Mouse (Mus musculus): Measurements from ENCODE around the gene Lhx5. TPM values are rescaled to one million over a fixed set of nuclear protein-coding genes. Genes with fewer than 3 reads are reported as not detected.

Gene Lhx5
- polyA plus RNA-seq, 1 experiment from 2014 or later = 23.1 TPM

GRCm38 (mm10) chr5:120454756-120455337, 23.3 kb downstream of the Lhx5 start:
- ATAC-seq (ENCODE audit: low FRiP score) = no peak
- H3K36me3 ChIP-seq (replicated peaks; ENCODE audit: control insufficient read depth, insufficient read depth) = no peaks in the 10 kb centered on the region
- H3K4me2 ChIP-seq (replicated peaks) = 0 out of 2 replicates have a peak overlapping the region, but pooled peaks have one; percentile 2
- H3K4me3 ChIP-seq (replicated peaks; ENCODE audit: low read length) = no peak overlapping the region
- no peak overlapping the region for H3K9ac ChIP-seq
- no peaks in the 10 kb centered on the region for H3K27me3 ChIP-seq (ENCODE audit: control insufficient read depth, insufficient read depth, low read length)
- H3K4me1 ChIP-seq (replicated peaks; ENCODE audit: control insufficient read depth, insufficient read depth, low read length) = no peaks in the 10 kb centered on the region
- no peaks in the 10 kb centered on the region for H3K9me3 ChIP-seq (ENCODE audit: control insufficient read depth, low read length)
- no peak for DNase-seq (ENCODE audit: low spot score)
- 0 out of 2 replicates have a peak overlapping the region, but pooled peaks have one; percentile 51 for H3K27ac ChIP-seq
- WGBS = 67% methylated on average over 14 of the region's 14 CpGs

- ATAC-seq (ENCODE audit: low FRiP score) (no peak), DNase-seq (ENCODE audit: low spot score) (no peak)
- Histone ChIP-seq H3K9me3 (ENCODE audit: control insufficient read depth, low read length) (no peaks in the 10 kb centered on the region), H3K9ac (no peak overlapping the region), H3K27me3 (ENCODE audit: control insufficient read depth, insufficient read depth, low read length) (no peaks in the 10 kb centered on the region), H3K4me2 (replicated peaks) (no peak overlapping the region), H3K4me1 (replicated peaks; ENCODE audit: control insufficient read depth, insufficient read depth, low read length) (no peaks in the 10 kb centered on the region), H3K4me3 (replicated peaks; ENCODE audit: low read length) (no peak overlapping the region), H3K36me3 (replicated peaks; ENCODE audit: control insufficient read depth, insufficient read depth) (no peaks in the 10 kb centered on the region), H3K27ac (no peak overlapping the region)
- WGBS = 34% methylated on average over 1 of the region's 1 CpGs
Observed at GRCm38 (mm10) chr5:120456253-120456652, 24.8 kb downstream of the Lhx5 start.

- no peak overlapping the region for H3K9ac ChIP-seq
- no peak overlapping the region for H3K27ac ChIP-seq
- 49% methylated on average over 7 of the region's 7 CpGs for WGBS
- no peaks in the 10 kb centered on the region for H3K4me1 ChIP-seq (replicated peaks; ENCODE audit: control insufficient read depth, insufficient read depth, low read length)
- H3K4me2 ChIP-seq (replicated peaks) = no peak overlapping the region
- H3K36me3 ChIP-seq (replicated peaks; ENCODE audit: control insufficient read depth, insufficient read depth) = no peaks in the 10 kb centered on the region
- H3K4me3 ChIP-seq (replicated peaks; ENCODE audit: low read length) = no peak overlapping the region
- no peak for ATAC-seq (ENCODE audit: low FRiP score)
- no peaks in the 10 kb centered on the region for H3K27me3 ChIP-seq (ENCODE audit: control insufficient read depth, insufficient read depth, low read length)
- H3K9me3 ChIP-seq (ENCODE audit: control insufficient read depth, low read length) = no peaks in the 10 kb centered on the region
- DNase-seq (ENCODE audit: low spot score) = no peak
Observed at GRCm38 (mm10) chr5:120456841-120457554, 25.5 kb downstream of the Lhx5 start.

- H3K4me3 ChIP-seq (replicated peaks; ENCODE audit: low read length) = no peak overlapping the region
- no peaks in the 10 kb centered on the region for H3K9me3 ChIP-seq (ENCODE audit: control insufficient read depth, low read length)
- 5% methylated on average over 9 of the region's 9 CpGs for WGBS
- no peaks in the 10 kb centered on the region for H3K4me1 ChIP-seq (replicated peaks; ENCODE audit: control insufficient read depth, insufficient read depth, low read length)
- no peak overlapping the region for H3K4me2 ChIP-seq (replicated peaks)
- no peaks in the 10 kb centered on the region for H3K36me3 ChIP-seq (replicated peaks; ENCODE audit: control insufficient read depth, insufficient read depth)
- no peak overlapping the region for H3K27ac ChIP-seq
- DNase-seq (ENCODE audit: low spot score) = peak; percentile 88
- no peak for ATAC-seq (ENCODE audit: low FRiP score)
- no peaks in the 10 kb centered on the region for H3K27me3 ChIP-seq (ENCODE audit: control insufficient read depth, insufficient read depth, low read length)
- H3K9ac ChIP-seq = no peak overlapping the region
Observed at GRCm38 (mm10) chr5:120457628-120458027, 26.1 kb downstream of the Lhx5 start.

- Histone ChIP-seq H3K27ac (no peak overlapping the region), H3K4me2 (replicated peaks) (no peak overlapping the region), H3K9me3 (ENCODE audit: control insufficient read depth, low read length) (no peaks in the 10 kb centered on the region), H3K4me1 (replicated peaks; ENCODE audit: control insufficient read depth, insufficient read depth, low read length) (no peaks in the 10 kb centered on the region), H3K27me3 (ENCODE audit: control insufficient read depth, insufficient read depth, low read length) (no peaks in the 10 kb centered on the region), H3K36me3 (replicated peaks; ENCODE audit: control insufficient read depth, insufficient read depth) (no peaks in the 10 kb centered on the region), H3K9ac (no peak overlapping the region), H3K4me3 (replicated peaks; ENCODE audit: low read length) (no peak overlapping the region)
- DNase-seq (ENCODE audit: low spot score) (no peak), ATAC-seq (ENCODE audit: low FRiP score) (0 out of 2 replicates have a peak, but pooled peaks have one; percentile 6)
- 80% methylated on average over 10 of the region's 10 CpGs for WGBS
Observed at GRCm38 (mm10) chr5:120459133-120459532, 27.6 kb downstream of the Lhx5 start.

- Histone ChIP-seq H3K27me3 (ENCODE audit: control insufficient read depth, insufficient read depth, low read length) (no peaks in the 10 kb centered on the region), H3K27ac (no peak overlapping the region), H3K36me3 (replicated peaks; ENCODE audit: control insufficient read depth, insufficient read depth) (no peaks in the 10 kb centered on the region), H3K9me3 (ENCODE audit: control insufficient read depth, low read length) (no peaks in the 10 kb centered on the region), H3K4me1 (replicated peaks; ENCODE audit: control insufficient read depth, insufficient read depth, low read length) (no peaks in the 10 kb centered on the region), H3K4me2 (replicated peaks) (no peak overlapping the region), H3K9ac (no peak overlapping the region), H3K4me3 (replicated peaks; ENCODE audit: low read length) (no peak overlapping the region)
- 71% methylated on average over 15 of the region's 15 CpGs for WGBS
- no peak for DNase-seq (ENCODE audit: low spot score)
- no peak for ATAC-seq (ENCODE audit: low FRiP score)
Observed at GRCm38 (mm10) chr5:120461902-120462301, 30.4 kb downstream of the Lhx5 start.

- WGBS = 84% methylated on average over 4 of the region's 4 CpGs
- no peak for ATAC-seq (ENCODE audit: low FRiP score)
Observed at GRCm38 (mm10) chr5:120464321-120464720, 32.8 kb downstream of the Lhx5 start.

GRCm38 (mm10) chr5:120465062-120465461, 33.6 kb downstream of the Lhx5 start:
- no peaks in the 10 kb centered on the region for H3K27me3 ChIP-seq (ENCODE audit: control insufficient read depth, insufficient read depth, low read length)
- 44% methylated on average over 5 of the region's 5 CpGs for WGBS
- no peaks in the 10 kb centered on the region for H3K4me1 ChIP-seq (replicated peaks; ENCODE audit: control insufficient read depth, insufficient read depth, low read length)
- H3K4me2 ChIP-seq (replicated peaks) = no peak overlapping the region
- H3K36me3 ChIP-seq (replicated peaks; ENCODE audit: control insufficient read depth, insufficient read depth) = no peaks in the 10 kb centered on the region
- no peak for ATAC-seq (ENCODE audit: low FRiP score)
- no peak overlapping the region for H3K9ac ChIP-seq
- no peak overlapping the region for H3K4me3 ChIP-seq (replicated peaks; ENCODE audit: low read length)
- H3K9me3 ChIP-seq (ENCODE audit: control insufficient read depth, low read length) = no peaks in the 10 kb centered on the region
- no peak for DNase-seq (ENCODE audit: low spot score)
- no peak overlapping the region for H3K27ac ChIP-seq

More at GRCm38 (mm10) chr5:120464321-120464720, 32.8 kb downstream of the Lhx5 start:
- DNase-seq (ENCODE audit: low spot score) = no peak
- H3K4me2 ChIP-seq (replicated peaks) = no peak overlapping the region
- H3K4me3 ChIP-seq (replicated peaks; ENCODE audit: low read length) = no peak overlapping the region
- no peaks in the 10 kb centered on the region for H3K27me3 ChIP-seq (ENCODE audit: control insufficient read depth, insufficient read depth, low read length)
- no peaks in the 10 kb centered on the region for H3K36me3 ChIP-seq (replicated peaks; ENCODE audit: control insufficient read depth, insufficient read depth)
- H3K27ac ChIP-seq = no peak overlapping the region
- H3K9me3 ChIP-seq (ENCODE audit: control insufficient read depth, low read length) = no peaks in the 10 kb centered on the region
- no peak overlapping the region for H3K9ac ChIP-seq
- no peaks in the 10 kb centered on the region for H3K4me1 ChIP-seq (replicated peaks; ENCODE audit: control insufficient read depth, insufficient read depth, low read length)

GRCm38 (mm10) chr5:120465860-120466259, 34.4 kb downstream of the Lhx5 start:
- Histone ChIP-seq H3K4me1 (replicated peaks; ENCODE audit: control insufficient read depth, insufficient read depth, low read length) (no peaks in the 10 kb centered on the region), H3K27me3 (ENCODE audit: control insufficient read depth, insufficient read depth, low read length) (no peaks in the 10 kb centered on the region), H3K27ac (no peak overlapping the region), H3K9me3 (ENCODE audit: control insufficient read depth, low read length) (no peaks in the 10 kb centered on the region), H3K9ac (no peak overlapping the region), H3K4me2 (replicated peaks) (no peak overlapping the region), H3K36me3 (replicated peaks; ENCODE audit: control insufficient read depth, insufficient read depth) (no peaks in the 10 kb centered on the region), H3K4me3 (replicated peaks; ENCODE audit: low read length) (no peak overlapping the region)
- ATAC-seq (ENCODE audit: low FRiP score) = no peak
- DNase-seq (ENCODE audit: low spot score) = no peak
- 82% methylated on average over 6 of the region's 6 CpGs for WGBS

Measured in hindbrain, embryonic 14.5 days (tissue).